Mouse (Mus musculus) retina, adult 2 months (tissue): ENCODE measurements at regions not wholly inside any gene's neighbourhood (a gene's known extent, or its start where the extent isn't known, plus 50 kb on each side); places are given as distances from the start of the nearest gene placed in this dataset.

Experiments used
- DNase-seq: peaks from one replicate; pipeline ENCODE4 v3.0.0-alpha.2; 2012; ENCODE audit warnings: low read depth, low spot score

DNA sequence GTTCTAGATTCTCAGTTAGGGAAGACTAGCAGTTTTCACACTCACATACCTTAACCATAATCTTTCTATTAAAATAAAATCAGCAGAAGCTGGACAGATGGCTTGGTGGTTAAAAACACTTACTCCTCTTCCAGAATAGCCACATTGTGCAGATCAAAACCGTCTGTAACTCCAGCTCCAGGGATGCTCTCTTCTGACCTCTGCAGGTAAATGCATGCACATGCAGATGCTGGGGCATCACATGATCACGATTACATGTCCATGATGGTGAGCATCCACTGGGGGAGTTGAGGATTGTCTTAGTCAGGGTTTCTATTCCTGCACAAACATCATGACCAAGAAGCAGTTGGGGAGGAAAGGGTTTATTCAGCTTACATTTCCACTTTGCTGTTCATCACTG, 184.8 kb upstream of the Srrm4 start:
- no peak for DNase-seq

- DNase-seq, result no peak
Measured at GRCm38 (mm10) chr5:116766261-116766660, 174.6 kb upstream of the Srrm4 start.

DNA sequence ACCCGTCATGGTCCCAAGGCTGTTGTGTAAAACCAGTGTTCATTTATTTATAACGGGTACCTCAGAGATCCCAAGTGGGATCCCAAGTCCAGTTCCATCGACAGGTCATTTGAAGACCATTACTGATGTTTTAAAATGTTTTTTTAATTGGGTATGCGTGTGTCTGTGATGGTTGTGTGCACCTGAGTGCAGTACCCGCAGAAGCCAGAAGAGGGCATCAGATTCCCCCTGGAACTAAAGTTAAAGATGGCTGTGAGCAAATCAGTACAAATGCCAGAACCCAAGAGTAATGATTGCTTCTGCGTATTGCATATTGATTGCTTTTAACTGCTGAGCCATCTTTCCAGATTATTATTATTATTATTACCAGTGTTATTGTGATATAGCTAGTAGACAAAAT, 169.7 kb upstream of the Srrm4 start:
- no peak for DNase-seq

- DNase-seq, result no peak
Measured at GRCm38 (mm10) chr5:116758687-116759086, 167.1 kb upstream of the Srrm4 start.

DNA sequence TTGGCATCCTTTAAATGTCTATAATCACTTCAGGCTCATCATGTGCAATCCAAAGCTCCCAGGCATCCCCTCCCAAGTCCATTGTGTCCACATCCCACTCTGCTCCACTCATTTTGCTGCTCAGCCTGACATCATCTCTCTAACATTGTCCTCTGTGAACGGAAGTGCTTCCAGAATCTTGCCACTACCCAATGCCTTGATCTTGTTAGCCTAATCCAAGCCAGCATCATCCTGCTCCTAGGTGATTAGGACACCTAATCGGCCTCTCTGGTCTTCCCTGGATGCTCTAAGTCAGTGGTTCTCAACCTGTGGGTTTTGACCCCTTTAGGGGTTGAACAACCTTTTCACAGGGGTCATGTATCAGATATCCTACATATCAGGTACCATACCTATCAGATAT, 161.3 kb upstream of the Srrm4 start:
- no peak for DNase-seq

GRCm38 (mm10) chr5:116752096-116752495, 160.5 kb upstream of the Srrm4 start:
- DNase-seq, result peak; percentile 28

DNA sequence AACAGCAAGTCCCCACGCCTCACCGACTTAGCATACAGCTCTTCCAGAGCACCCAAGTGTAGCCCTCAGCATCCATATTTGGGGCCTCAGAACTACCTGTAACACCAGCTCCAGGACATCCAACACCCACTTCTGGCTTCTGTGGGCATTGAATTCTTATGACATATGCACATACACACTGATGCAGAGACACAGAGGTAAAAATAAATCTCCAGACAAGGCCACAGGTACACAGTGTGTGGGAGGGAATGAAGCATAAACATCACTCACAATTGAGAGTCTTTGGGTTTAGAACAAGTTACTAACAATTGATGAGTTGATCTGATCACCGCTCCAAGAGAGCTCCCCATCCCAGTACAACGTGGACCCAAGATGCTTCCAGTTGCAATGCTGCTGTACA, 154.2 kb upstream of the Srrm4 start:
- no peak for DNase-seq

- no peak for DNase-seq
Measured at GRCm38 (mm10) chr5:116744389-116744788, 152.8 kb upstream of the Srrm4 start.

GRCm38 (mm10) chr5:116735622-116736021, 144.0 kb upstream of the Srrm4 start:
- DNase-seq, result no peak

GRCm38 (mm10) chr5:116731509-116731908, 139.9 kb upstream of the Srrm4 start:
- DNase-seq, result no peak

- no peak for DNase-seq
Measured at GRCm38 (mm10) chr5:116719200-116719599, 127.6 kb upstream of the Srrm4 start.

GRCm38 (mm10) chr5:116714256-116714655, 122.6 kb upstream of the Srrm4 start:
- DNase-seq, result no peak

DNA sequence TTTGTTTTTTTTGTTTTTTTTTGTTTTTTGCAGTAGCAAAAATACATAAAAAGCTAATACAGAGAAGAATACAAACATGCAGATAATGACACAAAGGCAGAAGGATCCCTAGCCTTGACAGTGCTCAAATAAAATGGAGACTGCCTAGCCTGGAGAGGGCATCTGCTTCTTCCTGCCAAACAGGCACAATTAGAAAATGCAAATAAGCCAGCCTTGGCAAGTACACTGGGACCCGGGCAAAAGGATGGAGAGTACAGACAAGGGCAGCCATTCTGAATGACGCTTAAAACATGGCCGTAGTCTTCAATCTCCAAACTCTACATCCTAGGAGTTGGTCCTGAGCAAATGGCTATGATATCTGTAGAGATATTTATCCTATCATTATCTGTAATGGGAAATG, 120.4 kb upstream of the Srrm4 start:
- no peak for DNase-seq

- DNase-seq, result no peak
Measured at GRCm38 (mm10) chr5:116708505-116708904, 116.9 kb upstream of the Srrm4 start.

GRCm38 (mm10) chr5:116662466-116662865, 70.8 kb upstream of the Srrm4 start:
- DNase-seq, result no peak

- no peak for DNase-seq
Measured at GRCm38 (mm10) chr5:116661851-116662250, 70.2 kb upstream of the Srrm4 start.

- DNase-seq, result no peak
Measured at GRCm38 (mm10) chr5:116654486-116655420, 63.1 kb upstream of the Srrm4 start.
